Mouse (Mus musculus): ENCODE data around the gene Susd3. TPM values are rescaled to one million over a fixed set of nuclear protein-coding genes. Genes with fewer than 3 reads are reported as not detected.

Gene Susd3
- 0.81 and 1.1 TPM in 2 replicates for polyA plus RNA-seq (2014; fragmentation: Nextera tagmentation; extraction: Ambion mirVana)

DNA sequence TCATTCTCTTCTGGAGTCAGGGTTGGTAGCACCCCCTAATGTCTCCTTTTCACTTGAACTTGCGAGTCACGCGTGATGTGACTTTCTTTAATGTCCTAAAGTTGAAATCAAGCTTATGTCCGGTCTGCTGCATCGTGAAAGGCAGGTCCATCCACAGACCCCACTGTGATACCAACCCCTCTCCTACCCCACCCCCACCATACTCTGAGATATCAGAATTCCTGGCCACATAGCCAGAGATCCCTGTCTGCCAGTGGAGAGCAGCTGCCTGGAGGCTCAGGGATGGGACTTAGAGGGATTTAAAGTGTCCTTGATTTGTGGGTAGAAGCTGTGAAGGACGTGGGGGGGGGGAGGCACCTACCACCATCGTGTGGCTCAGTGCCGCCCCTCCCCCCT is at the start of gene Susd3:
Gene Susd3, minus strand, starts transcription at position 240 of the 396 bp plus-strand sequence.
- H3K27me3 ChIP-seq (ENCODE audit: control insufficient read depth, insufficient read depth, low read length), result peaks cover 26% of the 10 kb centered on the region
- H3K9ac ChIP-seq (ENCODE audit: low read length), result peak within 1 kb of the TSS; percentile 33; the same call in 1 of the 2 replicates
- peak within 1 kb of the TSS; percentile 50 for H3K4me2 ChIP-seq
- peaks cover 10% of the 10 kb centered on the region for H3K4me1 ChIP-seq (ENCODE audit: control insufficient read depth, insufficient read depth, low read length)
- H3K36me3 ChIP-seq (ENCODE audit: control insufficient read depth, insufficient read depth, low read length), result no peaks in the 10 kb centered on the region
- ATAC-seq (ENCODE audit: low FRiP score) (0 out of 2 replicates have a peak, but pooled peaks have one; percentile 15), DNase-seq (ENCODE audit: low spot score, missing footprints) (no peak)
- WGBS, result 16% methylated on average over 7 of the region's 8 CpGs
- H3K27ac ChIP-seq (ENCODE audit: low read depth, low read length), result no peak within 1 kb of the TSS
- H3K4me3 ChIP-seq (ENCODE audit: low read depth, low read length), result peak within 1 kb of the TSS; percentile 27
- no peaks in the 10 kb centered on the region for H3K9me3 ChIP-seq (ENCODE audit: control insufficient read depth, low read length)

DNA sequence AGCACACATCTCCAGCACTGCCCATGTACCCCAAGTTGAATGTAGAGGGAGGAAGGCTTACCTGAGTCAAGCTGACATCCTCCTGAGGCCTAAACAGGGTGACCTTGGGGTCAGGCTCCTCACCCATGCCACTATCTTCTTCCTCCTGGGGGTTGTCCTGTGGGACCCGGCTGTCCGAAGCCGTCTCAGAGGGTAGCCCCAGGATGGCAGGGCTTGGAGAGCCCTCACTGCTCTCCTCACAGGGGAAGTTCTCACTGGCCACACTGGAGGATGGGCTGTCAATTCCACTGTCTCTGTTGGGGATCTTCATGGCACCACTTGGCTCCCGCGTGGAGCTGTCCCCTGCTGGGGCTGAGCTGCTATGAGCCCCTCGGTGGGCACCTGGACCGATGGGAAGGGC is 47.8 kb upstream of the Susd3 start:
- H3K27me3 ChIP-seq (ENCODE audit: control insufficient read depth, insufficient read depth, low read length), result no peaks in the 10 kb centered on the region
- H3K27ac ChIP-seq (ENCODE audit: low read depth, low read length), result no peak overlapping the region
- H3K4me2 ChIP-seq, result no peak overlapping the region
- H3K9ac ChIP-seq (ENCODE audit: low read length), result no peak overlapping the region
- DNase-seq (ENCODE audit: low spot score, missing footprints) (no peak), ATAC-seq (ENCODE audit: low FRiP score) (no peak)
- WGBS, result 82% methylated on average over 7 of the region's 7 CpGs
- no peak overlapping the region for H3K4me3 ChIP-seq (ENCODE audit: low read depth, low read length)
- H3K4me1 ChIP-seq (ENCODE audit: control insufficient read depth, insufficient read depth, low read length), result no peaks in the 10 kb centered on the region
- H3K36me3 ChIP-seq (ENCODE audit: control insufficient read depth, insufficient read depth, low read length), result no peaks in the 10 kb centered on the region
- no peaks in the 10 kb centered on the region for H3K9me3 ChIP-seq (ENCODE audit: control insufficient read depth, low read length)

DNA sequence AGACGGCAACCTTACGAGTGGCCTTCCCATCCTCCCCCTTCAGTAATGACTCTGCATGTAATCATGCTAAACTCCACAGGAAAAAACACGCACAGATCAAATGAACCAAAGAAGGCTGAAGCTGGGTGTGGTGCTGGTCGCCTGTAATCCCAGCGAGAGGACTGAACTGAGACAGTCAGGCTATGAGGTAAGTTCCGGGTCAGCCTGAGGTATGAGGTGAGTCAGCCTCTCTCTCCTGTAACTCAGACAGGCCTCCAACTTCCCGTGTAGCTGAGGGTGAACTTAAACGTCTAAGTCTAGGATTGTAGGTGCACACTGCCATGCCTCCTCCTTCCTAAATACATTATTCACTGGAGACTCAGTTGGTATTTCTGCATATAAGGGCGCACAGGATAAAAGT is 45.6 kb upstream of the Susd3 start:
- H3K4me3 ChIP-seq (ENCODE audit: low read depth, low read length), result no peak overlapping the region
- ATAC-seq (ENCODE audit: low FRiP score), result no peak
- no peaks in the 10 kb centered on the region for H3K9me3 ChIP-seq (ENCODE audit: control insufficient read depth, low read length)
- no peaks in the 10 kb centered on the region for H3K27me3 ChIP-seq (ENCODE audit: control insufficient read depth, insufficient read depth, low read length)
- H3K4me2 ChIP-seq, result no peak overlapping the region
- no peak for DNase-seq (ENCODE audit: low spot score, missing footprints)
- 89% methylated on average over 9 of the region's 9 CpGs for WGBS
- H3K36me3 ChIP-seq (ENCODE audit: control insufficient read depth, insufficient read depth, low read length), result no peaks in the 10 kb centered on the region
- H3K9ac ChIP-seq (ENCODE audit: low read length), result no peak overlapping the region
- H3K4me1 ChIP-seq (ENCODE audit: control insufficient read depth, insufficient read depth, low read length), result no peaks in the 10 kb centered on the region
- no peak overlapping the region for H3K27ac ChIP-seq (ENCODE audit: low read depth, low read length)

DNA sequence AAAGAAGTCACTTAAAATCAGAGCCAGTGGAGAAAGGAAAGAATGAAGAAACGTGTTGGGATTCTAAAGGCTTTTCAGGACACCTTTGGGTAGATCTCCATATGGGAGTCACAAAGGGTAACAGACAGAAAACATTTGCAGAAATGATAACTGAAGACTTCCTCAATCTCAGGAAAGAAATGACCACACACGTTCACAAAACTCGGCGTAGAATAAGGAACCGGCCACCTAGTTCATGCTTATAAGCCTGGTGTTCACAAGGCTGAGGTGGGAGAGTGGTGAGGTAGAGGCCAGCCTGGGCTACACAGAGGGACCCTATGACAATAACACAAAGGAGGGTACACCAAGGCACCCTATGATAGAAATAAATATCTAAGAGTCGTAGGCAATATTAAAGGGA is 43.4 kb upstream of the Susd3 start:
- Histone ChIP-seq H3K9me3 (ENCODE audit: control insufficient read depth, low read length) (no peaks in the 10 kb centered on the region), H3K4me1 (ENCODE audit: control insufficient read depth, insufficient read depth, low read length) (no peaks in the 10 kb centered on the region), H3K9ac (ENCODE audit: low read length) (no peak overlapping the region), H3K4me2 (no peak overlapping the region), H3K36me3 (ENCODE audit: control insufficient read depth, insufficient read depth, low read length) (no peaks in the 10 kb centered on the region), H3K27me3 (ENCODE audit: control insufficient read depth, insufficient read depth, low read length) (no peaks in the 10 kb centered on the region), H3K4me3 (ENCODE audit: low read depth, low read length) (no peak overlapping the region), H3K27ac (ENCODE audit: low read depth, low read length) (no peak overlapping the region)
- 92% methylated on average over 6 of the region's 6 CpGs for WGBS
- DNase-seq (ENCODE audit: low spot score, missing footprints), result no peak
- ATAC-seq (ENCODE audit: low FRiP score), result no peak

DNA sequence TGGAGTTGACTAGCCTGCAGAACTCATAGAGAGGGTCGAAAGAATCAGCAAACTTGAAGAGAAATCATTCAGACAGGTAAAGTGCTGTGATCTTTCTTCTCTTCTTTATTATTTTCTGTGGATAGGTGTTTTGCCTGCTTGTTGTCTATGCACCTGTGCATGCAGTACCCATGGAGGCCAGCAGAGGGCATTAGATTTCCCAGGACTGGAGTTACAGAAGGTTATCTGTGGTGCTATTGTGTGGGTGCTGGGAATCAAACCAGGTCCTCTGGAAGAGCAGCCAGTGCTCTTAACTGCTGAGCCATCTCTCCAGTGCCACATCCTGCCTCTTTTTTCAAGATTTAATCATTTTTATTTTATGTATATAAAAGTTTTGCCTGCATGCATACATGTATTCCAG is 42.9 kb upstream of the Susd3 start:
- Histone ChIP-seq H3K4me2 (no peak overlapping the region), H3K27me3 (ENCODE audit: control insufficient read depth, insufficient read depth, low read length) (no peaks in the 10 kb centered on the region), H3K4me1 (ENCODE audit: control insufficient read depth, insufficient read depth, low read length) (no peaks in the 10 kb centered on the region), H3K27ac (ENCODE audit: low read depth, low read length) (no peak overlapping the region), H3K4me3 (ENCODE audit: low read depth, low read length) (no peak overlapping the region), H3K9ac (ENCODE audit: low read length) (no peak overlapping the region), H3K9me3 (ENCODE audit: control insufficient read depth, low read length) (no peaks in the 10 kb centered on the region), H3K36me3 (ENCODE audit: control insufficient read depth, insufficient read depth, low read length) (no peaks in the 10 kb centered on the region)
- ATAC-seq (ENCODE audit: low FRiP score) (no peak), DNase-seq (ENCODE audit: low spot score, missing footprints) (no peak)
- WGBS, result 63% methylated on average over 1 of the region's 1 CpGs

DNA sequence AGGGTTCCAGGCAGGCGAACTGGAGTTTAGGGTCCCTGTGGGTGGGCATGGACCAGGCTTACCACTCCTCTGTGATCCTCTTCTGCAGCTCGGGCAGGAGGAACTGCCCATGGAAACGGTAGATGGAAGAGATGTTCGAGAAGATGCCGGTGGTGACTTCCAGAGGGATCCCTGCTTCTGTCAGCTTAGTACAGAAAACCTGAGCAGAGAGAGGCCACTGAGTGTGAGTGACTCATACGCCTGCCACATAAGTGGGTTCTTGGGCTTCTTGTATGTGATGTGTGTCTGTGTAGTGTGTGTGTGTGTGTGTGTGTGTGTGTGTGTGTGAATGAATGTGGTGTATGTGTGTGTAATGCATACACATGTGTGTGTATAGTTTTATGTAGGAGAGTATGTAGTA is 38.7 kb upstream of the Susd3 start:
- DNase-seq (ENCODE audit: low spot score, missing footprints), result no peak
- Histone ChIP-seq H3K9me3 (ENCODE audit: control insufficient read depth, low read length) (no peaks in the 10 kb centered on the region), H3K4me2 (no peak overlapping the region), H3K27ac (ENCODE audit: low read depth, low read length) (no peak overlapping the region), H3K27me3 (ENCODE audit: control insufficient read depth, insufficient read depth, low read length) (no peaks in the 10 kb centered on the region), H3K4me1 (ENCODE audit: control insufficient read depth, insufficient read depth, low read length) (no peaks in the 10 kb centered on the region), H3K4me3 (ENCODE audit: low read depth, low read length) (no peak overlapping the region), H3K9ac (ENCODE audit: low read length) (no peak overlapping the region), H3K36me3 (ENCODE audit: control insufficient read depth, insufficient read depth, low read length) (no peaks in the 10 kb centered on the region)
- 89% methylated on average over 6 of the region's 6 CpGs for WGBS
- ATAC-seq (ENCODE audit: low FRiP score), result no peak

DNA sequence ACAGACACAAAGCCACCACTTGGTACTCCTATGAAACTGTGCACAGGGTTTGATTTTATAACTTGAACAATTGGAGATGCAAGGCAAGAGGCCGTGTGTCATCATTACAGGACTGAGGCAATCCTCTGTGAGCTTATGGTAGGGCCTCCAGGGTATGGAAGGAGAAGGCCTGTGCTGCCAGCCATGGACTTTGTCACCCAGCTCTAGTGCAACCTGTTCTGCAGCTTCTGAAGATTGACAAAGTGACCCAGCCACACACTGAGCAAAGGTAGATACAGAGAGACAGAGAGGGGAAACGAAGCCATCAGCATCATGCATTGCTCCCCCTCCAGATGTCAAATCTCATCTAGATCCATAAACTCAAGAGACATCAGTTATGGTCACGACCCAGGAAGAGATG is 38.2 kb upstream of the Susd3 start:
- 83% methylated on average over 3 of the region's 3 CpGs for WGBS
- Histone ChIP-seq H3K27ac (ENCODE audit: low read depth, low read length) (no peak overlapping the region), H3K4me1 (ENCODE audit: control insufficient read depth, insufficient read depth, low read length) (no peaks in the 10 kb centered on the region), H3K9me3 (ENCODE audit: control insufficient read depth, low read length) (no peaks in the 10 kb centered on the region), H3K9ac (ENCODE audit: low read length) (no peak overlapping the region), H3K4me3 (ENCODE audit: low read depth, low read length) (no peak overlapping the region), H3K27me3 (ENCODE audit: control insufficient read depth, insufficient read depth, low read length) (no peaks in the 10 kb centered on the region), H3K4me2 (no peak overlapping the region), H3K36me3 (ENCODE audit: control insufficient read depth, insufficient read depth, low read length) (no peaks in the 10 kb centered on the region)
- no peak for ATAC-seq (ENCODE audit: low FRiP score)
- DNase-seq (ENCODE audit: low spot score, missing footprints), result no peak

DNA sequence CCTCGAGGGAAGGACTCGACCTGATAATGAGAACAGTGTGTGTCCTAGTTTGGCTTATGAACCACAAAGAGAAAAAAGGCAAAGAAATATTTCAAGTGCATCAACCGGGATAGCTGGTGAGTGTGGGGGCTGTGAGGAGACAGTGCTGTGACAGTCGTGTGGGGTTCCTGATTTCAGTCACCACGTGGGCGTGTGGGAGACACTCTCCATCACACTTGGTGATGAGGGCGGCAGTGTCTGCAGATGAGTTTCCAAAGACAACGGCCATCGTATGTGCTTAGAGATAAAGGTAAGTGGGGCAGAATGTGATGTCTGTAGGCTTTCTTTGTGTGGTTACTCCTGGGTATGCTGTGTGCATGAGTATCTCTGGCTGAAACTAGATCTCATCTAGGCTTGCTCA is 35.2 kb upstream of the Susd3 start:
- H3K4me2 ChIP-seq, result no peak overlapping the region
- no peaks in the 10 kb centered on the region for H3K36me3 ChIP-seq (ENCODE audit: control insufficient read depth, insufficient read depth, low read length)
- no peak overlapping the region for H3K4me3 ChIP-seq (ENCODE audit: low read depth, low read length)
- DNase-seq (ENCODE audit: low spot score, missing footprints) (no peak), ATAC-seq (ENCODE audit: low FRiP score) (no peak)
- 81% methylated on average over 9 of the region's 9 CpGs for WGBS
- H3K9me3 ChIP-seq (ENCODE audit: control insufficient read depth, low read length), result no peaks in the 10 kb centered on the region
- H3K27ac ChIP-seq (ENCODE audit: low read depth, low read length), result no peak overlapping the region
- no peaks in the 10 kb centered on the region for H3K27me3 ChIP-seq (ENCODE audit: control insufficient read depth, insufficient read depth, low read length)
- H3K4me1 ChIP-seq (ENCODE audit: control insufficient read depth, insufficient read depth, low read length), result no peaks in the 10 kb centered on the region
- H3K9ac ChIP-seq (ENCODE audit: low read length), result no peak overlapping the region

DNA sequence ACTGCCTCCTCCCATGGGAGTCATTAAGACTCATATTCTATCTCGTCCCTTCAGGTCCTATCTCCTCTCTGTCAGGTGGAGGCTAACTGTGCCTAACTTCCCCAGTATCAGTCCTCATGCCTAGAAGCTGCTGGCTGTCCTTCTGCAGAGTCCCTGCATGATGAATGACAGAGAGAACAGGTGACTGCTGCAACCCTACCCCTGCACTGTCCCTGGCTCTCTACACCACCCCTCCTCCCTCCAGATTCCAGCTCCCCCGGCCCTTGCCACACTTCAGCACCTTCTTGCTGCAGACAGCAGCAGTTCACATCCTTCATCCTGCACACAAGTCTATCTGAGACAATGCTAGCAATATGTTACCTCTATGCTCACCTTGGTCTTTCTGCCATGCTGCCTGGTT is 33.7 kb upstream of the Susd3 start:
- no peaks in the 10 kb centered on the region for H3K9me3 ChIP-seq (ENCODE audit: control insufficient read depth, low read length)
- H3K9ac ChIP-seq (ENCODE audit: low read length), result no peak overlapping the region
- 65% methylated on average over 2 of the region's 2 CpGs for WGBS
- H3K4me1 ChIP-seq (ENCODE audit: control insufficient read depth, insufficient read depth, low read length), result no peaks in the 10 kb centered on the region
- no peaks in the 10 kb centered on the region for H3K36me3 ChIP-seq (ENCODE audit: control insufficient read depth, insufficient read depth, low read length)
- no peaks in the 10 kb centered on the region for H3K27me3 ChIP-seq (ENCODE audit: control insufficient read depth, insufficient read depth, low read length)
- no peak overlapping the region for H3K4me2 ChIP-seq
- no peak for ATAC-seq (ENCODE audit: low FRiP score)
- H3K4me3 ChIP-seq (ENCODE audit: low read depth, low read length), result no peak overlapping the region
- no peak overlapping the region for H3K27ac ChIP-seq (ENCODE audit: low read depth, low read length)
- no peak for DNase-seq (ENCODE audit: low spot score, missing footprints)

Data from midbrain, embryonic 11.5 days (tissue).